Mouse (Mus musculus) right cerebral cortex, postnatal 36 days (tissue): ENCODE results near the gene Krt6a.
"Not testable (repeated sequence)": the region's sequence is repeated elsewhere in the genome, so short reads cannot be mapped to it uniquely, and the experiment has no call there.

ENCODE experiments used
- DNase-seq, 2 experiments: peaks; one replicate each; pipeline ENCODE4 v3.0.0; 2022; ENCODE audit warnings: low spot score in 2 of 2, mixed read lengths in 1 of 2

The Krt6a gene

DNA sequence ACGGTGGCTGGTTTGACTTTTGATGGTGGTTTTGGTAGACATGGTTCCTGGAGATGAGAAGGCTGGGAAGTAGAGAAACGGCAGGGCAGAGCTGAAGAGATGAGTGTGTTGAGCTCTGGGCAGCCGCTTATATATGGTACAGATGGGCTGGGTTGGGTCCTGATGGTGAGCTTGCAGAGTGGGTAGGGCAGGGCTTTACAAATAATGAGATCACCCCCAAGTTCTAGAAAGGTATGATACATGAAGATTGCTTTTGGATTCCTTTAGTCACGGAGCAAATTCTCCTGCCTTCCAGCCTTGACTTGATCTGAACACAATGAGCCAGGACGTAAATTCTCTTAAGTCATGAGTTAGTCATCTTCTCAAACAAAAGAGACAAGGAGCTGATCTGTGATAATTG, at the start of gene Krt6a:
TSS of gene Krt6a (minus strand) at position 101 of the 400 bp plus-strand sequence.
- no peak for DNase-seq

DNA sequence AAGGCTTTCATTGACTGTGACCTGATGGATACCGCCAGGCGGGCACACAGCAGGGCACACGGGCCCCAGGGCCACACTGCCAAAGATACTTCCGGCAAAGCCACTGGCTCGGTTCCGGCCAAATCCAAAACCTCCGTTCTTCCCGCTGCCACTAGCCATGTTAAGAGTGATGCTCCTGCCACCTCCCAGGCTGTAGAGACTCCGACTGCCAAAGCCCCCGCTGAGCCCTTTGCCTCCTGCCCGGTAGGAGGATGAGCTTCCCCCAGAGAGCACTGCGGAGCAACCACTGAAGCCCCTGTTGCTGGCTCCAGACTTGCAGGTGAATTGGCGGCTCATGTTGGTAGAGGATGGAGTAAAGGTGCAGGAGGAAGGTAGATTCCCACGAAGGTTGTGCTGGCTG, 48.6 kb upstream of the Krt6a start, which contains the start of gene Krt71:
TSS of gene Krt71 (minus strand) at position 399 of the 400 bp plus-strand sequence.
- no peak for DNase-seq

DNA sequence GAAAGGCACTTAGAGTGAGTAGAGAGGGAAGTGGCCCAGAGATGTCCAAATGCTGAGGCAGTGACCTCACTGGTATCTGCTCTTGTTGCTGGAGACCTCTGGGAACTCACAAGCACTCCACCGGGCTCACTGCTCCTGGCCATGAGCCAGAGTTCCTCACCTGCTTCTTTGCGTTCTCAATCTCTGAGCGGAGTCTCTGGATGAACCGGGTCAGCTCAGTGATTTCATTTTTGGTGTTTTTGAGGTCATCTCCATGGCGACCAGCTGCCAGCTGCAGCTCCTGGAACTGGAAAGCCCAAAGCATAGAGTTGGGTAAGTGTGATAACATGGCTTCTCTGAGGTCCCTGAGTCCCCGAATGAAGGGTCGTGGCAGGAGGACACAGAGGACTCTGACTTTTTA, 43.7 kb upstream of the Krt6a start:
- DNase-seq, result no peak

DNA sequence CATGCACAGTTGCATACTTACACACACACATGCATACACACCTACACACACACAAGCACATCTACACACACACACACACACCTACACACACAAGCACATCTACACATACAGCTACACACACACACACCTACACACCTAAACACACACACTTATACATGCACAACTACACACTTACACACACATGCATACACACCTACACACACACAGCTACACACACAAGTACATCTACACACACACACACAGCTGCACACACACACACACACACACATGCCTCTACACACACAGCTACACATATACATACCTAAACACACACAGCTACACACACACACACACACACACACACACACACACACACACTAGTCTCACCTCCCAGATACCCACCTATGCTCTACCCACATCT, 36.5 kb upstream of the Krt6a start:
- no peak for DNase-seq

DNA sequence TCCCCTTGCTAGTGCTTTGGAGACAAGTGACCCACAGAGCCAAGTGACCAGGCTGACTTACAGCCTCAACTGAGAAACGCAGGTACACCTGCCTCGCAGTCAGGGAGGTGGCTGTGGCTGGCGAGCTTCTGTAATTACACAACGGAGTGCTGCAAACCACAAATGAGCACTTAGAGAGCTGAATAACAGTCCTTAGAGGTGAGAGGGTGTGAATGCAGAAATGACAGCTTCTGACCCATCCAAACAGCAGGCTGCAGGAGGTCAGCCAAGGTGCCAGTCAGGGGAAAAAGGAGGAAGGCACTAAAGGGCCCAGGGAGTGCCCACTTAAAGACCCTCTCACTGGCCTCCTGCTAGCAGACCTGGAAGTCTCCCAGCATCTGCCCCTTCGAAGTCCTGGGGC, 30.6 kb upstream of the Krt6a start:
- no peak for DNase-seq

DNA sequence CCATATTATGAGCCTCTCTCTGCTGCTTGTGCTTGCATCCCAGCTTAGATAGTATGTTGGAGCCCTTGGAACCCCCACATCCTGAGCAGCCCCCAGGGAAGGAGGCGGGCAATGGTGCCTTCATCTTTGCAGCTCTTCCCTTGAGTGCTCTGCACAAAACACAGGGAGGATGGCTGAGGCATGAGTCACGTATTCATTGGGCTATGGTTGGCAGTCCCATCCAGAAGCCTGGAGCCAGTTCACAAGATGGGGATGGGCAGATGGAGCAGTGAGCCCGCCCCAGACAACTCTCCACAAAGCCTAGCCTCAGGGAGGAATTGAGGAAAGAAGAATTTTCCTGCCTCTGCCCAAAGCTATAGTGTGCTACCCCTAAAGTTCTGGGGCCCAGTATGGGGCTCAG, 21.7 kb upstream of the Krt6a start:
- DNase-seq, result no peak

DNA sequence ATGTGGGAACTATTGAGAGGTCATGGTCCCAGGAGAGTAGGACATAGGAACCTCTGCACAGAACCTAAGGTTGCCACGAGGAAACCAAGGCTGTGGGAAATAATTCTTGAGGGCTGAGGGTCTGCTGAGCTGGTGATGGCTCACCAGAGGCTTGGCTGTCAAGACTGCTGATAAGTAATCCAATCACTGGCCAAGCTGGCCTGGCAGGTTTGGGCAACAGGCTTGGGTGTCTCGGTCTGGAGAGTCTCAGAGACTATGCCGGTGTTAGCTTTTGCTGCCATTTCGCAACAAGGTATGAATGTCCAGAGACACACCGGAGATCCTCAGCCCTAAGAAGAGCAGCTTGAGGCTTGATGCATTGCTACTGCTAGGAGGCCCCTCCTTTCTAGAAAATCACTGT, 20.2 kb upstream of the Krt6a start:
- no peak for DNase-seq

DNA sequence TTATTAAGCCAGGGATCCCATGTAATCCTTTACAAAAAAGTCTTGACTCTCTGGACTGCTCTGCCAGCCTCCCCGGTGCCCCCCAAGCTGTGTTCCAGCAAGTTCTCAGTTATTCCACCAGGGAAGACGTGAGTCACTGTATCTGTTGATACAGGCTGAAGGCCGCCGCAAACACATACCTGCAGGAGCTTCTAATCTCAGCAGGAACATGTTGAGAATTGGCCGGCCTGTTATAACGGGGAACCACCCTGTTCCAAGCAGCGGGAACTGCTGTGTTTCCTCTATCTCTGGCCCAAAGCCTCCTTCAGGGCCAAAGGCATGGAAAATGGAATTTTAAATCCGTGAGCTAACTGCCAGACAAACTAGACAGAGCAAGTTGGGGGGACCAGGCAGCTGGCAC, 19.6 kb upstream of the Krt6a start:
- DNase-seq, result no peak

DNA sequence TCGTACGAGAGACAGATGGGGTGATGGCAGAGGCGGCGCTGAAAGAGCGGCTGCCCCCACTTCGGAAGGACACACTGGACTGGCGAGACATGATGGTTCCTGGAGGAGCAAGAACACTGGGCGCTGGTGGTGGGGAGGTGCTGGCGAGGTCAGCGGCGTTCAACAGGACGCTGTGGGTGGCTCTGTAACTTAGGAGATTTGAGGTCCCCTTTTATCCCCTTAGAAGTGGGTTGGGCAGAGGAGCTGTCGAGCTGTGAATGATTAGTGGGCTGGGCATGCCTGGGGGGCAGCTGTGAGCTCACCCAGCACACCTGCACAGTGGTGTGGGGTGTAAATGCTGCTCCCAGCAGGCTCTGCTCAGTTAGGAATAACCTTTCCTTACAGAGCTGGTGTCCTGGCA, 18.6 kb upstream of the Krt6a start, which contains the start of gene Krt5:
TSS of gene Krt5 (minus strand) at position 179 of the 400 bp plus-strand sequence.
- DNase-seq, result no peak

DNA sequence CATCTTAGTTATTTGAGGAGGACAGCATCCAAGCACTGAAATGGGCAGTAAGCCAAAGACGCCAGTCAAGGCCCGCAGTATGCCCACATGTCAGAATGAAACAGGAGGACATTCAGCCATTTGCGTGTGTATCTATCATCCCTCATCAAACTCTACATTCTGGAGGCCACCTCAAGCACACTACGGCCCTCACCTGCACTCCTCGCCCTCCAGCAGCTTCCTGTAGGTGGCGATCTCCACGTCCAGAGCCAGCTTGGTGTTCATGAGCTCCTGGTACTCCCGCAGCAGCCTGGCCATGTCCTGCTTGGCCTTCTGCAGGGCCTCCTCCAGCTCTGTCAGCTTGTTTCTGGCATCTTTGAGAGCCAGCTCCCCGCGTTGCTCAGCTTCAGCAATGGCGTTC, 14.6 kb upstream of the Krt6a start:
- DNase-seq, result no peak

DNA sequence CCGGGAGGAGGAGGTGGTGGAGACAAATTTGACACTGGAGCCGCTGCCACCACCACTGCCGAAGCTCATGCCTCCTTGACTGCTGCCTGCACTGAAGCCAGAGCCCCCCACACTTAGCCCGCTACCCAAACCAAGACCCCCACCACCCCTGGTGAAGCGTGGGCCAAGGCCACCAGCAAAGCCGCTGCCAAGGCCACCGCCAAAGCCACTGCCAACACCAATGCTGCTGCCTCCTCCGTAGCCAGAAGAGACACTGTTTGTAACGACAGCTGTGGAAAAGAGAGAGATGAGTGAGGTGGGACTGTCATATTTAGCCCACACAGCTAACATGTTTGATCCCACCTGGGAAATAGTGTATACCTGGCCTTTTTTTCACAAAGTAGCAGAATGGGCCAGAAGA, 13.3 kb upstream of the Krt6a start:
- DNase-seq, result no peak

DNA sequence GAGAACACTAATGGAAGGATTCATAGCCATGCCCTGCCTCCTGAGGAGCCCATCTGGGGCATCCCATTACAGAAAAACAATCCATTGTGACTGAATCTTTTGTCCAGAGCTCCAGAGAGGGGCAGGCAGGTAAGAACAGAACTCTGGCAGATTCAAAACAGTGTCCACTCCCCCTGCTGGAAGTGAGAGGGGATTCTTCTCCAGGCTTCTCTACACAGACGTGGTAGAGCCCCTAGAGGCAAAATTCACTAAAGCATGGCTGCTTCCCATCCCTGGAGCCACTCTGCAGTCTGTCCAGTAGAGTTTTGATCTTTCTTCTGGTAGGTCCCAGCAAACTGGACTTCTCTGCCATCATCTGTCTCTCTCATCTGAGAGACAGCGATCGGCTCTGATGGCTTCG, 10.0 kb upstream of the Krt6a start:
- DNase-seq, result no peak

DNA sequence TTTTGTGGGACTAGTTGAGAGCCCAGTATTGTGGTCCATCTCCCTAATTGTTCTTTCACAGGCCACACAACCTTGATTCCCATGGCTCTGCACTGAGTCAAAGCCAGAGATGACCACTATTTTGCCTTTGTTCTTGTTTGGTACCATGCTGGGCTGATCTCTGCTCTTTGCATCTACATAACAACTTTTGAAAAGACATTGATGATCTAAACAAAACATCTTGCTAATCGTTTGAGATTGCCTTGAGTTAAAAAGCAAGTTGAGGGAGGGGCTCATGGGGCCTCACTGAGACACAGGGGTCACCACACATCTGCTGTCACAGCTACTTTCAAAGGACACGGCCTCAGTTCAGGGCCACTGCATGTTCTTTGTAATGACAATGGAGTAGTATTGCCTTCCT, 8.3 kb upstream of the Krt6a start:
- no peak for DNase-seq

DNA sequence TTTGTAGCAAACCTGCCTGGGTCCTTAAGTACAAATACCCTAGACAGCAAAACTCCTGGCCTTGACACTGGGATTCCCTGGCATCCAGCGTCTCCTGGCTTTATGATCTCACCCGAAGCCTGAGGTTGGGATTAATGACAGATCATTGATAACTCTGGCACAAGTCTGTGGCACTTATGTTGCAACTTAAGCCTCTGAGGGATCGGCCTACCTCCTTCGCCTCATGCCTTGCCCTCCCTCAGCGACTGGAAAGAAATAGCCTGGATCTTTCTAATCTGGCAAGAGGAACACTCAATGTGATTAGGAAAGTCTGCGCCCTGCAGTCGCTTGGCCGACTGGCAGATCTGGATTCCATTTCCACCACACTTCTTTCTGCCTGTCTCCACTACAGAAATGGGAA, 5.8 kb upstream of the Krt6a start:
- DNase-seq, result no peak

DNA sequence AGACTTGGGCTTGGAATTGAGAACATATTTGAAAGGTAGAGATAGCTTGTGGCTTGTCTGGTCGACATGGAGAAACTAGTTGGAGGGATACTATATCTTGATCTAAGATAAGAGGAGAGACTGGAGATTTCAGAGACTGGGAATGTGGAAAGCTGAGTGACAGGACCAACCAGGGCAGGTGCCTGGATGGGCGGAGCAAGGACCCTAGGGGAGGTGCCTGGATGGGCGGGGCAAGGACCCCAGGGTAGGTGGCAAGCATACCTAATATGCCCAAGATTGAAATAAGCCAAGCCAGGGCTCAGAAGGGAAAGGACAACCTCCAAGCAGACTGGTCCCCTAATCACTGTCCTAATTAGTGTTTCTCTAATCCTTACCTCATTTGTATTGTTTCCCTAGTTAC, 5.1 kb upstream of the Krt6a start:
- no peak for DNase-seq

DNA sequence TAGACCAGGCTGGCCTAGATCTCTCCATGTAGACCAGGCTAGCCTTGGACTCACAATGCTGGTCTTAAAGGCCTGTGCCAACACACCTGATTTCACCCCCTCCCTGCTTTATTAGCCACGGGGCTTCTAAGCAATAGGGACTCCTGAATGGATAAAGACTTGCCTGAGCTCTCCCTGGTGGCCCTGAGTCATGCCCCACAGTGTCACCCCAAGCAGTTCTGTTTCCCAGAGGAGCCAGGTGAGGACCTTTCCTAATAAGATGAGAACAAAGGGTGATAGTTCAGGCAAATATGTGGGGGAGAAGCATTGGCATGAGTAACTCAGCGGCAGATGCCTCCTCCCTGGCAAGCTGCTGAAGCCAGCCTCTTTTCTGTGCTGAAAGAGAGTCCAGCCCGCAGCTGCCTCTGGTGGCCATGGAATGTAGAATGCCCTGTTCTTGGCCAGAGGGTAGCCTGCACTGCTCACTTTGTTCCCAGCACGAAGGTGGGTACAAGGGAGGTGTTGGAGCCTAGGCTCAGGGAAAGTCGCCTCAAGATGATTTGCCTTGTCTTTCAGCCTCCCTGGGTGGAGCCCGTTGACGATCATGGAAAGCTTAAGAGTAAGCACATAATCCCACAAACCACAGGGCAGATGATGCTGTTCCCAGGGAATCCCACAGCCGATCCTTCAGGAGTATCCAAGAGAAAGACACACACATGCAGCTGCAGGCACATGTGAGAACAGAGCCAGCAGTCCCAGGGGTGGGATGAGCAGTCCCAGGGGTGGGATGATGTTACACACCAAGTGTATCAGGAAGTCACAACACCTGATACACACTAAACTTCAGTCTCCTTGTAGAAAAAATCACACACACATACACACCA, 3.5 kb upstream of the Krt6a start:
- no peak for DNase-seq

DNA sequence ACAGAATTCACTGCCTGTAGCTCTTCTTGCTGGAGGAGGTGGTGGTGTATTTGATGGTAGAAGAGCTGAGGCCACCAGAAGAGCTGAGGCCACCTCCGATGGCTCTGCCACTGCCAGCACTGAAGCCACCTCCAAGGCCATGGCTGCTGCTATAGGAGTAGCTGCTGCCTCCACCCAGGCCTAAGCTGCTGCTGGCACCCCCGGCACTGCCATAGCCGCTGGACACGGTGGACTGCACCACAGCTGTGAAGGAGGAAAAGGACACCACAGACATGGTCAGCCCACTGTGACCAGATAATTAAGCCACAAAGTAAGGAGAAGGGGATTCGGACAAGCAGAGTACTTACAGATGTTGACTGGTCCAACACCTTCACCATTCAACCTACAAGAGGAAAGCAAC, 3.6 kb downstream of the Krt6a start:
- not testable (repeated sequence) for DNase-seq

DNA sequence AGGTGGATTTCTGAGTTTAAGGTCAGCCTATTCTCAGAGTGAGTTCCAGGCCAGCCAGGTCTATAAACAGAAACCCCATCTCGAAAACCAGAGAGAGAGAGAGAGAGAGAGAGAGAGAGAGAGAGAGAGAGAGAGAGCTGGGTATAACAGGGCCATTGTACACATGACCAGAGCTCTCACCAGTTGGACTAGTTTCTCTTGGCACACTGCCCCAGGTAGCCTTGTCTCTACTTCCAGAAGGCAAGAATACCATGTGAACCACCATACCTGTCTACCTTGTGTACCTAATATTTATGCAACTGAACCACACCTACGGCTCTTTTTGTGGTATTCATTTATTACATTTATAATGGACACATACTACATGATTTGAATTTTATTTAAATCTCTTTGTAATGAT, 5.9 kb downstream of the Krt6a start:
- no peak for DNase-seq

DNA sequence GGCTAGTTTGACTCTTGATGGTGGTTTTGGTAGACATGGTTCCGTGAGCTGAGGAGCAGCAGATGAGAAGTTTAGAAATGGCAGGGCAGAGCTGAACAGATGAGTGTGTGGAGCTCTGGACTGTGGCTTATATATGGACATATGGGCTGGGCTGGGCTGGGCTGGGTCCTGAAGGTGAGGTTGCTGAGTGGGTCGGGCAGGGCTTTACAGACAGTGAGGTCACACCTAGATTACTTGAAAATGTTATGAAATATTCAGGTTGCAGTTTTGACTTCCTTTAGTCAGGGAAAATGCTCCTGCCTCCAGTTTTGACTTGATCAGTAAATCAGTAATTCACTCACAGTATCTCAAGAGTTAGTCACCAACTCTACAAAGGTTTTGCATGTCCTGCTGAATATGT, 13.9 kb downstream of the Krt6a start, which contains the start of gene Krt6b:
TSS of gene Krt6b (minus strand) at position 101 of the 400 bp plus-strand sequence.
- DNase-seq, result no peak

DNA sequence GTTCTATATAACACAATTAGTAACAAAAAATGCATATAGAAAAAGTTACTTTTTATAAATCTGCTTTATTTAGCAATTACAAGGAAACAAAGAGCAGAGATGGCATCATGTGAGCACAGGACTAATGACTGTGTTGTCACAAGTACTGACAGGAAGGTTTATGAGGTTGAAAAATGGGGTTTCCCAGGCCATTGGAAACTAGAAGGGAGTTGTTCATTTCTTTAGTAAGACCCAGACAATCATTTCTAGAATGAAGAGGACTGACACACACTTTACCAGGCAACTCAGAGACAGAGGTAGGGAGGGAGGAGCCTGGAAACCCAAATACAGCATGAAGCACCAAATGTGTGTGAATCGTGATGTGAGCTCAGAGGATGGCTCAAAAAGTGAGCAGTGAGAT, 18.1 kb downstream of the Krt6a start:
- DNase-seq, result no peak

DNA sequence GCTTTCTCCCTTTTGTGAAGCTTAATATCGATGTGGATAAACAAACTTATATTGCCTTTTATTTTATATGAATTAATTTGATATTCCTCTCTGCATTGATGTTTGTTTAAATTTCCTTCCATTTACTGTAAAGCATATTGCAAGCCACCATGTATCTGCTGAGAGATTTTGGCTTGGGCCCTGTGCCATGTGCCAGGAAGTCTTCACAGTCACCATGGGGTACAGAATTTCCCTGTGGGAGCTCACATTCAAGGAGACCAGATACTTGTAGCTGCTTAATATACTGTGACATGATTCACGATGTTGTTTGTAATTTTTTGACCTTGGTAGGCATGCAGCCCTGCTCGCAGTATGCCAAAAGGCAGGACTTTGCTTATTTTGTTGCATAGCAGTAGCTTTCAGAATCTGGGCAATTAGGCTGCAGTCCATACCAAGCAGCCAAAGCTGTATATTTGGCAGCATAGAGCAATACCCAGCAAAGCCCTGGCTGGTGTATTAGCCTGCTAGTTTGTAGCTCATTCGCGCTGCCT, 41.3 kb downstream of the Krt6a start:
- DNase-seq, result no peak

DNA sequence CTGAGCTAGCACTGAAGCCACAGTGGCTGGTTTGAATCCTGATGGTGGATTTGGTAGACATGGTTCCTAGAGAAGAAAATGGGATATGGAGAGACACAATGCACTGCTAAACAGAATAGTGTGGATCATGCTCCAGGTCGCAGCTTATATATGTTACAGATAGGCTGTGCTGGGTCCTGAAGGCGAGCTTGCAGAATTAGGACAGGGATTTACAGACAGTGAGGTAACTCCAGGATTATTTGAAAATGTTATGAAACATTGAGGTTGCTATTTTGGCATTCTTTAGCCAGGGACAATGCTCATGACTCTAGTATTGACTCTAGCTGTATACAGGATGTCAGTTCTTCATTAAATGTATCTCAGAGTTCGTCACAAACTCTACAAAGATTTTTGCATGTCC, 46.8 kb downstream of the Krt6a start, which contains the start of gene Gm5478:
TSS of gene Gm5478 (minus strand) at position 101 of the 400 bp plus-strand sequence.
- no peak for DNase-seq
